Mouse (Mus musculus): ENCODE results near the gene Armc12. TPM values are rescaled to one million over a fixed set of nuclear protein-coding genes. Genes with fewer than 3 reads are reported as not detected.

Armc12 gene
- polyA plus RNA-seq (2015; fragmentation: Nextera tagmentation; extraction: Ambion mirVana), result not detected in 2 replicates

GRCm38 (mm10) chr17:28530506-28530905 is at the start of gene Armc12:
TSS of gene Armc12 (plus strand) at chr17:28530806.
- WGBS, result 86% methylated on average over 6 of the region's 6 CpGs

GRCm38 (mm10) chr17:28484704-28485445 is 45.7 kb upstream of the Armc12 start:
- H3K27me3 ChIP-seq (replicated peaks; ENCODE audit: control insufficient read depth, insufficient read depth, low read length), result no peaks in the 10 kb centered on the region
- 6% methylated on average over 30 of the region's 30 CpGs for WGBS
- ATAC-seq, result no peak
- no peaks in the 10 kb centered on the region for H3K36me3 ChIP-seq (ENCODE audit: control insufficient read depth, insufficient read depth)
- peak overlapping the region; percentile 82 for H3K9ac ChIP-seq (replicated peaks; ENCODE audit: low read depth, low read length)
- H3K9me3 ChIP-seq (ENCODE audit: control insufficient read depth, low read length), result no peaks in the 10 kb centered on the region
- H3K27ac ChIP-seq (ENCODE audit: low read length), result peak overlapping the region; percentile 83
- peak overlapping the region; percentile 67 for H3K4me2 ChIP-seq (ENCODE audit: low read length)
- peak overlapping the region; percentile 86 for H3K4me3 ChIP-seq (replicated peaks; ENCODE audit: low read length)
- peaks cover 7% of the 10 kb centered on the region; the same call in 1 of the 2 replicates for H3K4me1 ChIP-seq (replicated peaks; ENCODE audit: control insufficient read depth, insufficient read depth, low read length)

More at GRCm38 (mm10) chr17:28530506-28530905, at the start of gene Armc12:
- Histone ChIP-seq H3K27ac (ENCODE audit: low read length) (no peak within 1 kb of the TSS), H3K36me3 (ENCODE audit: control insufficient read depth, insufficient read depth) (no peaks in the 10 kb centered on the region), H3K4me1 (replicated peaks; ENCODE audit: control insufficient read depth, insufficient read depth, low read length) (peaks cover 6% of the 10 kb centered on the region; the same call in 1 of the 2 replicates), H3K4me3 (replicated peaks; ENCODE audit: low read length) (no peak within 1 kb of the TSS), H3K9me3 (ENCODE audit: control insufficient read depth, low read length) (no peaks in the 10 kb centered on the region), H3K27me3 (replicated peaks; ENCODE audit: control insufficient read depth, insufficient read depth, low read length) (peaks cover 2% of the 10 kb centered on the region; the same call in 1 of the 2 replicates), H3K4me2 (ENCODE audit: low read length) (no peak within 1 kb of the TSS), H3K9ac (replicated peaks; ENCODE audit: low read depth, low read length) (no peak within 1 kb of the TSS)
- ATAC-seq, result no peak

GRCm38 (mm10) chr17:28485446-28485948 is 45.1 kb upstream of the Armc12 start:
- Histone ChIP-seq H3K4me3 (replicated peaks; ENCODE audit: low read length) (peak overlapping the region; percentile 86), H3K36me3 (ENCODE audit: control insufficient read depth, insufficient read depth) (no peaks in the 10 kb centered on the region), H3K9ac (replicated peaks; ENCODE audit: low read depth, low read length) (peak overlapping the region; percentile 82), H3K27ac (ENCODE audit: low read length) (peak overlapping the region; percentile 83), H3K9me3 (ENCODE audit: control insufficient read depth, low read length) (no peaks in the 10 kb centered on the region), H3K27me3 (replicated peaks; ENCODE audit: control insufficient read depth, insufficient read depth, low read length) (no peaks in the 10 kb centered on the region), H3K4me1 (replicated peaks; ENCODE audit: control insufficient read depth, insufficient read depth, low read length) (peaks cover 7% of the 10 kb centered on the region; the same call in 1 of the 2 replicates), H3K4me2 (ENCODE audit: low read length) (peak overlapping the region; percentile 67)
- ATAC-seq, result no peak; the same call in none of the 2 replicates
- WGBS, result under 1% methylated on average over 51 of the region's 77 CpGs

GRCm38 (mm10) chr17:28485977-28486400 is 44.6 kb upstream of the Armc12 start:
- Histone ChIP-seq H3K9ac (replicated peaks; ENCODE audit: low read depth, low read length) (peak overlapping the region; percentile 82), H3K27ac (ENCODE audit: low read length) (peak overlapping the region; percentile 83), H3K4me2 (ENCODE audit: low read length) (peak overlapping the region; percentile 67), H3K36me3 (ENCODE audit: control insufficient read depth, insufficient read depth) (no peaks in the 10 kb centered on the region), H3K27me3 (replicated peaks; ENCODE audit: control insufficient read depth, insufficient read depth, low read length) (no peaks in the 10 kb centered on the region), H3K9me3 (ENCODE audit: control insufficient read depth, low read length) (no peaks in the 10 kb centered on the region), H3K4me1 (replicated peaks; ENCODE audit: control insufficient read depth, insufficient read depth, low read length) (peaks cover 7% of the 10 kb centered on the region; the same call in 1 of the 2 replicates), H3K4me3 (replicated peaks; ENCODE audit: low read length) (peak overlapping the region; percentile 86)
- peak; percentile 100 for ATAC-seq
- WGBS, result under 1% methylated on average over 46 of the region's 58 CpGs

GRCm38 (mm10) chr17:28486720-28487119 is 43.9 kb upstream of the Armc12 start:
- H3K4me2 ChIP-seq (ENCODE audit: low read length), result peak overlapping the region; percentile 67
- WGBS, result 74% methylated on average over 6 of the region's 6 CpGs
- no peak overlapping the region for H3K9ac ChIP-seq (replicated peaks; ENCODE audit: low read depth, low read length)
- H3K27me3 ChIP-seq (replicated peaks; ENCODE audit: control insufficient read depth, insufficient read depth, low read length), result no peaks in the 10 kb centered on the region
- H3K4me1 ChIP-seq (replicated peaks; ENCODE audit: control insufficient read depth, insufficient read depth, low read length), result peaks cover 9% of the 10 kb centered on the region
- no peaks in the 10 kb centered on the region for H3K36me3 ChIP-seq (ENCODE audit: control insufficient read depth, insufficient read depth)
- no peak for ATAC-seq
- no peaks in the 10 kb centered on the region for H3K9me3 ChIP-seq (ENCODE audit: control insufficient read depth, low read length)
- no peak overlapping the region for H3K4me3 ChIP-seq (replicated peaks; ENCODE audit: low read length)
- no peak overlapping the region for H3K27ac ChIP-seq (ENCODE audit: low read length)

GRCm38 (mm10) chr17:28487584-28488257 is 42.9 kb upstream of the Armc12 start:
- Histone ChIP-seq H3K27me3 (replicated peaks; ENCODE audit: control insufficient read depth, insufficient read depth, low read length) (no peaks in the 10 kb centered on the region), H3K36me3 (ENCODE audit: control insufficient read depth, insufficient read depth) (no peaks in the 10 kb centered on the region), H3K4me1 (replicated peaks; ENCODE audit: control insufficient read depth, insufficient read depth, low read length) (peaks cover 10% of the 10 kb centered on the region), H3K4me2 (ENCODE audit: low read length) (no peak overlapping the region), H3K9me3 (ENCODE audit: control insufficient read depth, low read length) (no peaks in the 10 kb centered on the region), H3K4me3 (replicated peaks; ENCODE audit: low read length) (no peak overlapping the region), H3K9ac (replicated peaks; ENCODE audit: low read depth, low read length) (no peak overlapping the region), H3K27ac (ENCODE audit: low read length) (no peak overlapping the region)
- no peak for ATAC-seq
- 92% methylated on average over 18 of the region's 18 CpGs for WGBS

GRCm38 (mm10) chr17:28488258-28489013 is 42.2 kb upstream of the Armc12 start:
- no peak for ATAC-seq
- Histone ChIP-seq H3K27me3 (replicated peaks; ENCODE audit: control insufficient read depth, insufficient read depth, low read length) (no peaks in the 10 kb centered on the region), H3K9me3 (ENCODE audit: control insufficient read depth, low read length) (no peaks in the 10 kb centered on the region), H3K9ac (replicated peaks; ENCODE audit: low read depth, low read length) (no peak overlapping the region), H3K4me3 (replicated peaks; ENCODE audit: low read length) (no peak overlapping the region), H3K27ac (ENCODE audit: low read length) (no peak overlapping the region), H3K4me1 (replicated peaks; ENCODE audit: control insufficient read depth, insufficient read depth, low read length) (peaks cover 10% of the 10 kb centered on the region), H3K36me3 (ENCODE audit: control insufficient read depth, insufficient read depth) (no peaks in the 10 kb centered on the region), H3K4me2 (ENCODE audit: low read length) (no peak overlapping the region)
- WGBS, result 74% methylated on average over 7 of the region's 7 CpGs

GRCm38 (mm10) chr17:28491035-28491770 is 39.4 kb upstream of the Armc12 start:
- H3K27ac ChIP-seq (ENCODE audit: low read length), result peak overlapping the region; percentile 35; the same call in 1 of the 2 replicates
- no peak overlapping the region for H3K4me2 ChIP-seq (ENCODE audit: low read length)
- no peaks in the 10 kb centered on the region for H3K36me3 ChIP-seq (ENCODE audit: control insufficient read depth, insufficient read depth)
- no peaks in the 10 kb centered on the region for H3K27me3 ChIP-seq (replicated peaks; ENCODE audit: control insufficient read depth, insufficient read depth, low read length)
- H3K4me3 ChIP-seq (replicated peaks; ENCODE audit: low read length), result no peak overlapping the region
- WGBS, result 51% methylated on average over 14 of the region's 14 CpGs
- H3K4me1 ChIP-seq (replicated peaks; ENCODE audit: control insufficient read depth, insufficient read depth, low read length), result peaks cover 5% of the 10 kb centered on the region; the same call in 1 of the 2 replicates
- H3K9me3 ChIP-seq (ENCODE audit: control insufficient read depth, low read length), result no peaks in the 10 kb centered on the region
- ATAC-seq, result peak; percentile 72
- H3K9ac ChIP-seq (replicated peaks; ENCODE audit: low read depth, low read length), result no peak overlapping the region

Measured in forebrain, embryonic 16.5 days (tissue).